Mouse (Mus musculus) A20 (cell line): ENCODE measurements around the gene Wnt7a.

Experiments used
- DNase-seq: peaks from one replicate; pipeline ENCODE4 v3.0.0-alpha.2; 2011; ENCODE audit warnings: low read depth, low spot score

Gene Wnt7a

GRCm38 (mm10) chr6:91339612-91340246 is 71.4 kb downstream of the Wnt7a start:
- DNase-seq = no peak

GRCm38 (mm10) chr6:91335470-91335869 is 75.7 kb downstream of the Wnt7a start:
- no peak for DNase-seq

- DNase-seq = no peak
Observed at GRCm38 (mm10) chr6:91331886-91332285, 79.3 kb downstream of the Wnt7a start.

- DNase-seq = no peak
Observed at GRCm38 (mm10) chr6:91325556-91325955, 85.6 kb downstream of the Wnt7a start.

GRCm38 (mm10) chr6:91324752-91325151 is 86.4 kb downstream of the Wnt7a start:
- DNase-seq = no peak

- peak; percentile 20 for DNase-seq
Observed at GRCm38 (mm10) chr6:91322001-91322772, 89.0 kb downstream of the Wnt7a start.
